Mouse (Mus musculus) hindbrain, embryonic 10.5 days (tissue): ENCODE results near the gene Scel. TPM values are rescaled to one million over a fixed set of nuclear protein-coding genes. Genes with fewer than 3 reads are reported as not detected.

Experiments used
- DNase-seq: peaks from one replicate; pipeline ENCODE4 v3.0.0-alpha.2; 2017; ENCODE audit warnings: low spot score
- H3K27ac ChIP-seq: fragments of 300-500 bp; sonication (generic); 2 replicates; pipeline ENCODE4 v1.5.1; 2016; ENCODE audit warnings: mild to moderate bottlenecking, moderate library complexity
- H3K27me3 ChIP-seq: fragments of 300-500 bp; sonication (generic); 2 replicates; pipeline ENCODE4 v1.6.1; 2016; ENCODE audit warnings: mild to moderate bottlenecking; ENCODE audit not compliant: poor library complexity, insufficient read depth, severe bottlenecking
- H3K36me3 ChIP-seq: fragments of 300-500 bp; sonication (generic); 2 replicates; pipeline ENCODE4 v1.6.1; 2016; ENCODE audit warnings: mild to moderate bottlenecking, moderate library complexity
- H3K4me1 ChIP-seq: fragments of 300-500 bp; sonication (generic); replicated peaks from 2 replicates; pipeline ENCODE4 v1.6.1; 2016; ENCODE audit warnings: mild to moderate bottlenecking
- H3K4me3 ChIP-seq: fragments of 300-500 bp; sonication (generic); 2 replicates; pipeline ENCODE4 v1.5.1; 2016; ENCODE audit warnings: mild to moderate bottlenecking, moderate library complexity
- H3K9me3 ChIP-seq: fragments of 300-500 bp; sonication (generic); 2 replicates; pipeline ENCODE4 v1.6.1; 2016; ENCODE audit warnings: mild to moderate bottlenecking, moderate library complexity
- WGBS: fragments of 180-500 bp; shearing (Covaris S2); methylation state at CpG from one replicate; pipeline ENCODE4 v1.1.7; 2016; 5-methylcytosine and 5-hydroxymethylcytosine counted together
- polyA plus RNA-seq: library from polyadenylated mRNA; unstranded; fragments of >200 nt; fragmentation: Nextera tagmentation; extraction: Ambion mirVana; gene quantifications from 2 replicates; pipeline ENCODE4 v1.2.1, GENCODE M21; 2016

Gene Scel
- polyA plus RNA-seq, 1 experiment from 2014 or later, result 0.16 TPM

DNA sequence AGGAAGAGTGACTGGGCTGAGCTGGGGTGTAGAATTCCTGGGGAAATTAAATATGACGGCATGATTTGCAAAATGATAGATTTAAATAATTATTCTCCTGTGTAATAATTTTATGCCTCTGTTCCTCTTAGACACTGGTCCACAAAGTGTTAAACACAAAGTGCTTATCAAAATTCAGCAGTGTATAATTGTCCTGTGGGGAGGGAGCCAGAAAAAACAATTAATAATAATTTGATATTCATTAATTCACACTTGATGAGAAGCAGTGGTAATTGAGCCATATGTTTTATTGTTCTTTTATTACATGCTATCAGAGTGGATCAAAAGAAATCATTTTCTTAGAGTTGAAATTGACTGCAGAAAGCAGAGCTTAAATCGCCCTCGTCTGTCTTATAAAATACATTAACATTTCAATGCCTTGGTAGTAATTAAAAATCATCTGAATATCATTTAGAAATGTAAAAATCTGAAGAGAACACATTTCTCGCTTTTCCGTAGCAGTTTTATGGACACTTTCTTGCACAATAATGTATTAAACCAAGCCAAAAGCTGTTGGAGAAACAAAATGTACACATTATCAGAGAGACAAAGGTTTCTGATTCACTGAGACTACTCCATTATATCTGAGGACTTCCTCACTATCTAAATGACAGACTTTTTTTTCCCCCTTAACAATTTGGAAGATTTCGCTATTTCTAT lies 100.6 kb downstream of the Scel start:
- no peak for DNase-seq
- Histone ChIP-seq H3K9me3 (no peaks in the 10 kb centered on the region), H3K36me3 (no peaks in the 10 kb centered on the region), H3K27me3 (no peaks in the 10 kb centered on the region), H3K4me1 (no peaks in the 10 kb centered on the region), H3K4me3 (no peak overlapping the region), H3K27ac (no peak overlapping the region)
- WGBS, result 92% methylated on average over 6 of the region's 6 CpGs

DNA sequence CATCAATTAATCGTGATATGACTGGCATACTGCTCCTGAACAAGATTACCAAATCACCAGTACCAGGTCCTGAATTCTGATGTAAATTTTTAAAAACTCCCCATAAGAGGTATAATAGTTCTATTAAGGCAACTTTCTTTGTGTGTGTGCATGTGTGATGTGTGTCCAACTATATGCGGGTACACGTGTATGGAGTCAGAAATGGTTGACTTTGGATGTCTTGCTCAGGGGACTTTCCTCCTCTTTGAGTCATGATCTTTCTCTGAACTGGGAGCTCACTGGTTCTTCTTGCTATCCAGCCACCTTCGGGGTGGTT lies 101.1 kb downstream of the Scel start:
- 91% methylated on average over 4 of the region's 4 CpGs for WGBS
- H3K36me3 ChIP-seq, result no peaks in the 10 kb centered on the region
- H3K9me3 ChIP-seq, result no peaks in the 10 kb centered on the region
- H3K4me3 ChIP-seq, result no peak overlapping the region
- H3K27me3 ChIP-seq, result no peaks in the 10 kb centered on the region
- no peak for DNase-seq
- H3K4me1 ChIP-seq, result no peaks in the 10 kb centered on the region
- no peak overlapping the region for H3K27ac ChIP-seq

DNA sequence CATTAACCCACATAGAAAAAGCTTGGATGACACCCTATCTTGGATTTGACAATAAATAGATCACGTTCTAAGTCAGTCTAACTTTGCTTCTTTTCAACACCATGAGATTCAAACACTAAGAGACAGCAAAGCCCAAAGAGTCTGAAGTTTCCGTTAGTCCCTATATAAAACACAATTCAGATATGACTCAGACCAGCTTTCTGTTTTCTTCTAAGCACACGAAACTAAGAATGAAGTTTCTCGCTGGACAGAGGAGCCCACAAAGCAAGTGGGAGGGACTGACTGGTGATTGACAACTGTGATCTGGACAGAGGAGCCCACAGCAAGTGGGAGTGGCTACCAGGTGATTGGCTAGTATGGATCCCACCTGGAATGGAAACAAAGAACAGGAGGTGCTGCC lies 106.6 kb downstream of the Scel start:
- Histone ChIP-seq H3K9me3 (no peaks in the 10 kb centered on the region), H3K27me3 (no peaks in the 10 kb centered on the region), H3K4me1 (no peaks in the 10 kb centered on the region), H3K27ac (no peak overlapping the region), H3K36me3 (no peaks in the 10 kb centered on the region), H3K4me3 (no peak overlapping the region)
- 92% methylated on average over 4 of the region's 4 CpGs for whole genome bisulfite sequencing
- no peak for DNase-seq

DNA sequence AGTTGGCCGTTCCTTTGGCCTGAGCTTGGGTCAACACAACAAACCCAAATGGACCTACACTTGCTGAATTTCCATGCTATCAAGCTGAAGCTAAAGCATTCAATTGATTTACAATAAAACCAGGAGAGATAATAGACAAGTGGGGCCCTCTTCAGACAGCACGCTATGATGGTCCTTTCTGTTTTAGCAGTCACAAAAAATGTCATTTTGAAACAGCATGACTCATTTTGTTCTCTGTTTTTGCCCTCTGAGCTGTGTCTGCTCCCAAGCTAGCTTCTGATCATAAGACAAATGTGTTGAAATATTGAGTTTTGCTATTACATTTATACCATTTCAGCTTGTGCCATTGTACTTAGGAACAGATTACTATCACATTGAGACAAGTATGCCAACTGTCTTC lies 108.1 kb downstream of the Scel start:
- Histone ChIP-seq H3K36me3 (no peaks in the 10 kb centered on the region), H3K4me3 (no peak overlapping the region)
- 88% methylated on average over 2 of the region's 2 CpGs for WGBS

DNA sequence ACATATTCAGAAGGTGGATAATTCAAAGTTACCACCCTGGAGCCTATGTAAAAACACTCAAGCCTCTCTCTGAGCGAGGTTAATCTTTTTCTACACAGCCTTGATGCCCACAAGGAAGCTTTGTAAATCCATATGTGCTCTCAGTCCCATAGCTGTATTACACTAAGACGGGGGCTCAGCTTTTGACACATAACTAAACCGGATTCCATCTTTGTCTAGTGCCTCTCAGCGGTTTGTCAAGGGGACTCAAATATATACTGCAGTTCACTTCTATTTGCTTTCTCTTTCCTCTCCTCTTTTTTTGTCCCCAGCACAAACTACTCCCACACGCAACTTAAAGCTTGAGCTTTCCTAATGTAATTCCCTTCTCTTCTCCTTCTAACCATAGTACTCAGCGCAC lies 113.0 kb downstream of the Scel start:
- H3K4me1 ChIP-seq, result no peaks in the 10 kb centered on the region
- no peaks in the 10 kb centered on the region for H3K36me3 ChIP-seq
- 88% methylated on average over 6 of the region's 6 CpGs for WGBS
- no peak overlapping the region for H3K4me3 ChIP-seq
- H3K27me3 ChIP-seq, result no peaks in the 10 kb centered on the region
- H3K9me3 ChIP-seq, result no peaks in the 10 kb centered on the region
- no peak overlapping the region for H3K27ac ChIP-seq
- no peak for DNase-seq

More for the DNA sequence above, 108.1 kb downstream of the Scel start:
- H3K4me1 ChIP-seq, result no peaks in the 10 kb centered on the region
- H3K27ac ChIP-seq, result no peak overlapping the region
- no peaks in the 10 kb centered on the region for H3K27me3 ChIP-seq
- no peak for DNase-seq
- H3K9me3 ChIP-seq, result no peaks in the 10 kb centered on the region

DNA sequence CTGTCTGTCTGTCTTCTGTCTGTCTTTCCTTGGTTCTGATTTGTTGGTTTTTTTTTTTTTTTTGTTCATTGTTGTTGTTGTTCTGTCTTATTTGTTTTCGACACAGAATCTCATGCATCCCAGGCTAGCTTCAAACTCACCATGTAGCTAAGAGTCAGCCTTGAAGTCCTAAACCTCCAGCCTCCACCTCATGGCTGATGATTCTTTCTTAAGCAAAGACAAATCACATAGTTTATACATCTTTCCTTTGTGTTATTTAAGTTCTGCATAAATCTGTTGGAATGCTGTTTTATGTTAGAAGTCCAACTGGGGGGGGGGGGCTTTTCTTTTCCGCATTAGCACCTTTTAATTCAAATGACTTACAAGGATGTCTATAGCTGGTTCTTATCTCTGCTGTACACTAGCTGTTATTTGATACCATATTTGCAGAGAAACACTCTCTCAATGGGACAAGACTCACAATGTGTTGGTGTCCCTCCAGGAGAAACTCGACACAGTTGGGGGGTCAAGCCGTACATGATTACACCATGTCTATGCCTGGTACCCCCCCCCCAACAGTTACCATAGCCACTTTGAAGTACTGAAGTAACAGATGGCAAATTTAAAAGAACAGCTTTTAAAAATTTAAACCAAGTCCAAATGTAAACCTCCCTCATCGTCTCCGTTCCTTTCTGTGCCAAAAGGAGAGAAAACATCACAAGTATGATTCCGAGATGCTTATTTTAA lies 116.7 kb downstream of the Scel start:
- no peak overlapping the region for H3K27ac ChIP-seq
- no peak overlapping the region for H3K4me3 ChIP-seq
- WGBS, result 89% methylated on average over 7 of the region's 7 CpGs
- H3K4me1 ChIP-seq, result no peaks in the 10 kb centered on the region
- DNase-seq, result no peak
- H3K9me3 ChIP-seq, result no peaks in the 10 kb centered on the region
- no peaks in the 10 kb centered on the region for H3K36me3 ChIP-seq
- no peaks in the 10 kb centered on the region for H3K27me3 ChIP-seq

DNA sequence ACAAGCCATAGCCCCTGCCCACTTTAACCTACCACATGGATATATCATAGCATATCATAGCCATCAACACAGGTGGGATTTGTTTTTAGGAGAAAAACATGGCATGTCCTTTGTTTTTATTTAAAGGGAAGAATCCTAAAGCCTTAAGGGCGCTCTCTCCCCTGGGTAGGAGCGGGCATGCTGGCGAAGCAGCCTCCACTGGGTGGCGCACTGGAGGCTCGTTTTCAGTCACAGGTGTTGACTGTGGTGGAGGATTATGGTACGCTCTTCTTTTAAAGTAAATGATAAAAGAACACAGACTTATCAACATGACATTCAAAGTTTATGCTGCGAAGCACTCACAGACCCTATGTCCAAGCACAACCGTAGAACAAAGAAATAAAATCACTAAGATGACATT lies 117.4 kb downstream of the Scel start:
- H3K4me3 ChIP-seq, result no peak overlapping the region
- no peaks in the 10 kb centered on the region for H3K36me3 ChIP-seq
- no peak overlapping the region for H3K27ac ChIP-seq
- no peaks in the 10 kb centered on the region for H3K27me3 ChIP-seq
- WGBS, result 85% methylated on average over 8 of the region's 8 CpGs
- DNase-seq, result no peak
- no peaks in the 10 kb centered on the region for H3K4me1 ChIP-seq
- 0 out of 2 replicates have a peak, but pooled peaks cover 3% of the 10 kb centered on the region for H3K9me3 ChIP-seq

DNA sequence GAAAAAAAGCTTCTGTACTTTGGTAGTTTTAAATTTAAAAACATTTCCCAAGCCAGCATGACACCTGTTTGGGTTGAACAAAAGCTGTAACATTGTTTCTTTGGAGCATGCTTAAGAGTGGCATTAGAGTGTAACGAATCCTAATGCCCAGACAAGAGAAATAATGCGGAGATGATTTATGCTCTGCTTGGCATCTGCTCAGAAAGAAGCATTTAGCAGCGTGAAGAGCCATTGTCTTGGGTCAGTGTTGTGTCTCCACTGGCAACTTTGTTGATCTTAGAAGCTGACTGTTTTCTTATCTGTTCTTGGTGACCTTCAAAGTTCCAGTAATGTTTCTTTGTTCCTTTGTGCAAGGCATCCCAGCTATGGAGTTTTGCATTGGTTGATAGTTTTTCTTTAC lies 130.8 kb downstream of the Scel start:
- Histone ChIP-seq H3K9me3 (no peaks in the 10 kb centered on the region), H3K36me3 (no peaks in the 10 kb centered on the region), H3K27me3 (no peaks in the 10 kb centered on the region), H3K4me1 (peaks cover 30% of the 10 kb centered on the region), H3K27ac (peak overlapping the region; percentile 62), H3K4me3 (no peak overlapping the region)
- 50% methylated on average over 3 of the region's 3 CpGs for WGBS
- DNase-seq, result no peak

DNA sequence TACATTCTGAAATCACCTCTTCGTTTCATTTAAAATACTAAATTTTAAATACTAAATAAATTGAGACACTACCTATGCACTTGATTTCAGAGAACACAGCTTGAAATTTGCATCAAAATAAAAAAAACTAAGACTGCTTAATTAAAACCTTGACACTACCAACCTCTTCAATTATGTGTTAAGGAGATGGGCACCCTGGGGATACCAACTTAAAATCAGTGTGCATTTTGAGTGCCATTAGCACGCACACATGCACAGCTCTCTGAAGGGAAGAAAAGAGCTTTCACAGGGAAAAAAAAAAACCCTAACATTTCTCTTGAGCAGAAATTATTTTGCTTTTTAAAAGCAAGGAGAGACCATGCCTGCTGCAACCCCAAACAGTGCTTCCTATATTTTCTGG lies 134.8 kb downstream of the Scel start:
- no peaks in the 10 kb centered on the region for H3K36me3 ChIP-seq
- H3K27ac ChIP-seq, result peak overlapping the region; percentile 76
- H3K27me3 ChIP-seq, result no peaks in the 10 kb centered on the region
- no peak overlapping the region for H3K4me3 ChIP-seq
- 60% methylated on average over 2 of the region's 2 CpGs for WGBS
- H3K4me1 ChIP-seq, result peaks cover 68% of the 10 kb centered on the region
- no peaks in the 10 kb centered on the region for H3K9me3 ChIP-seq
- no peak for DNase-seq

DNA sequence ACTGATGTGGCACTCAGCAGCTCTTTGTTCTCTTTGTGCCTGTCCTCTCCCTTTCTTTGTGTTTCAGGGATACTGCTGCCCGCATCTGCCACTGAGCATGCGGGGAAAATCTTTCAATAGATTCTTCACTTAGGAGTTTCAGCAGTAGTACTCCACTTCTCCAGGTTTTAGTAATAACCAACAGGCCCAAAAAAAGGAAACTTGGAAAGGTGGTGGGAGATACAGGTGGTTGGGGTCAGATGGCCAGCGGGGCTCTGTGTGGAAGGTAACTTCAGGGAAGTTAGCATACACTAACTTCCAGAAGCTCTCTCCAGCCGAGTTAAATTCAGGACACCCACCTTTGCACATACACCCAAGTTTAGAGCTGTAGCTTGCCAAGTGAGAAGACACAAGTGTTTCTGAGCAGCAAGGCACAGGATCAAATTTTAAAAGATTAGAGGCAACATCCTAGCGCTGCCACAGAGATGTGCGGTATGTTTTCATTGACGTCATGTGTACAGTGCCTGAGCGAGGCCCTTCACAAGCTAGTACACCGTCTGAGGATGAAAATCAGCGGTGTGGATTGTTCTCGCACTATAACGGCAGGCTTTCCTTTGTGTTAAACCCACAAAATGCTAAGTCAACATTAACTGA lies 135.6 kb downstream of the Scel start:
- H3K27ac ChIP-seq, result peak overlapping the region; percentile 76

DNA sequence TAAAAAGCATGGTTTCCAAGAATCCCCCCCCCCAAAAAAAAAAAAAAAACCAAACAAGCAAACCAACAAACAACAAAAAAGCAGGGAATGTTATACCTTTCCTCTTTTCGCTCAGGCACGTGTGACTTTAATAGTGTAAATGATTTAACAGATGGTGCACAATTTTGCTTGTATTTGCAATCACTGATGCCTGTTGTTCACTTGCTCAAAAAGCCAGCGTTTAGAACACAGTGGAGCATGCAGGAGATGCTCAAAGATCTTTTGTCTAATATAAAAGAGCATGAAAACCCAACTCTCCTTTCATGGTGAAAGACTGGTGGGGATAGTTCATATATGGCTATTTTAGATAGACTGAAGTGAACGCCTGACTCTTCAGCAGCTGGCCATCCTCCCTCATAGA lies 136.2 kb downstream of the Scel start:
- no peaks in the 10 kb centered on the region for H3K36me3 ChIP-seq
- H3K4me1 ChIP-seq, result peaks cover 68% of the 10 kb centered on the region
- no peaks in the 10 kb centered on the region for H3K27me3 ChIP-seq
- H3K27ac ChIP-seq, result peak overlapping the region; percentile 98
- no peak for DNase-seq
- H3K4me3 ChIP-seq, result peak overlapping the region; percentile 97
- WGBS, result 41% methylated on average over 4 of the region's 4 CpGs
- H3K9me3 ChIP-seq, result no peaks in the 10 kb centered on the region

More for the DNA sequence above, 135.6 kb downstream of the Scel start:
- H3K9me3 ChIP-seq, result no peaks in the 10 kb centered on the region
- no peaks in the 10 kb centered on the region for H3K27me3 ChIP-seq
- no peaks in the 10 kb centered on the region for H3K36me3 ChIP-seq
- 35% methylated on average over 12 of the region's 12 CpGs for WGBS
- DNase-seq, result peak; percentile 57
- H3K4me3 ChIP-seq, result peak overlapping the region; percentile 28
- peaks cover 69% of the 10 kb centered on the region for H3K4me1 ChIP-seq

DNA sequence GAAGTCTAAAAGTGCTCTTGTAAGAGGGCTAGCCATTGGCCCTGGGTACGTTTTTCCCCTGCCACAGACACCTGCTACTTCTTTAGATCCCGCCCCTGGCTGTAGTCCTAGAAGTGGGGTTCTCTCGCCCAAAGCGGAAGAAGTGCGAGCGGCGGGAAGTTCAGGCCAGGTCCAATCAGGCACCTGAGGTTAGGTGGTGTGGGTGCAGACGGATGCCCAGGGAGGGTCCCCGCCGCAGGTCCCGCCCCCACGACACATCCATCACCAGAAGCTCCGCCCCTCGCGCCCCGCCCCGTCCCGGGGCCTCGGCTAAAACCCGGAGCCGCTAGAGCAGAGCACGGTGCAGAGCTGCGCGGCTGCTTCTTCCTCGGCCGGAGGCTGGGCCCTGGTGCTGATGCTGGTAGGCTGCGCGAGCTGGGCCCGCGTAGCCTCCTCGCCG lies 136.8 kb downstream of the Scel start, which contains the start of gene Slain1:
TSS of gene Slain1 (plus strand) at position 333 of the 439 bp plus-strand sequence.
- H3K4me1 ChIP-seq, result peaks cover 66% of the 10 kb centered on the region

More for the DNA sequence above, 136.8 kb downstream of the Scel start, which contains the start of gene Slain1:
- WGBS, result under 1% methylated on average over 32 of the region's 32 CpGs
- no peaks in the 10 kb centered on the region for H3K36me3 ChIP-seq
- H3K9me3 ChIP-seq, result no peaks in the 10 kb centered on the region
- peak within 1 kb of the TSS; percentile 97 for H3K4me3 ChIP-seq
- no peaks in the 10 kb centered on the region for H3K27me3 ChIP-seq
- peak; percentile 96 for DNase-seq
- H3K27ac ChIP-seq, result peak within 1 kb of the TSS; percentile 98
